Mouse (Mus musculus) kidney, postnatal 25 days (tissue): ENCODE results near the gene Ccnc.

Source experiments
- DNase-seq, 2 experiments: peaks; one replicate each; pipeline ENCODE4 v3.0.0; 2021; ENCODE audit warnings: mixed read lengths in 2 of 2

Ccnc gene

GRCm38 (mm10) chr4:21807204-21807603, 79.7 kb downstream of the Ccnc start:
- DNase-seq: no peak
